Mouse (Mus musculus): ENCODE data around the gene Mylk3. TPM values are rescaled to one million over a fixed set of nuclear protein-coding genes. Genes with fewer than 3 reads are reported as not detected.

Gene Mylk3
- polyA plus RNA-seq, 1 experiment from 2014 or later = 0.82 TPM

DNA sequence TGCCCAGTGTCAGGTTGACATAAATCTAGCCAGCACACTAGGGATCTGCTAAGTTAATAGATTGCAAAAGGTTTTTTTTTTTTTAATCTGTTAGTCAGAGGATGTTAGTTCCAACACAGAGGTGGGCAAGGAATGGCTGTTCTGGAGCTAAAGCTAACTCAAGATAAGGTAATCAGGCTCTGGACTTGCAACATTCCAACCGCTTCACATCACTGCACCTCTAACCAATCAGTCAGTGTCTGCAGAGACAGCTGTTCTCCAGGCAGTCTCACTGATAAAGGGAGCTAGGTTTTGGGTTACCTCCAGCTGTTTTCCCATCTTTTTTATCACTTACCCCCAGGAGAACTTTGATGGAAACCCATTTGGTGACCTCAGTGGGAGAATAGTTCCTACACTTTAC, 5.3 kb upstream of the Mylk3 start:
- DNase-seq (no peak), ATAC-seq (ENCODE audit: insufficient read depth) (no peak)
- H3K4me2 ChIP-seq = no peak overlapping the region
- H3K4me3 ChIP-seq (ENCODE audit: low read depth, low read length) = no peak overlapping the region
- no peak overlapping the region for H3K27ac ChIP-seq (ENCODE audit: low read depth)
- TF ChIP-seq CTCF (IDR thresholded peaks at IDR 0.05; ENCODE audit: low read depth) = no peak
- no peaks in the 10 kb centered on the region for H3K4me1 ChIP-seq (ENCODE audit: insufficient read depth)
- H3K36me3 ChIP-seq (ENCODE audit: insufficient read depth) = no peaks in the 10 kb centered on the region
- H3K27me3 ChIP-seq (ENCODE audit: insufficient read depth, low read length) = no peaks in the 10 kb centered on the region
- no peaks in the 10 kb centered on the region for H3K9me3 ChIP-seq (ENCODE audit: low read depth, low read length)
- WGBS = 35% methylated on average over 1 of the region's 1 CpGs
- no peak overlapping the region for H3K9ac ChIP-seq

DNA sequence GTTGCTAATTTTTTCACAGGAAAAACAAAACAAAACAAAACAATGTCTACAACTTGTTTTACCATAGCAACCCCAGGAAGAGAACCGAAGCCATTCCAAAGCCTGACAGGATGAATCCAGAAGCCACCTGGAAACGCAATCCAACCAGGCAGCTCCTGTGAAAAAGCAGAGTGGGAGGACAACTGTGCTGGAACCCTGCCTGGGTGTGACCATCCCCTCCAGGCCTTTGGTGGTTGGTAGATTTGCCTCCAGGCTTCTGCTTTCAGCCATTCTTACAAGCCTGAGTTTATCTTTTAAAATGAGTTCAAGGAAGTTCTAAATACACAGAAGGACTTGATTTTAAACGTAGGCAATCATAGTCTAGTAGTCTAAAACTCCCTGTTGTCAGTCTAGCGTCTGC, 4.2 kb downstream of the Mylk3 start:
- 0 out of 2 replicates have a peak overlapping the region, but pooled peaks have one; percentile 2 for H3K4me2 ChIP-seq
- no peak for TF ChIP-seq CTCF (IDR thresholded peaks at IDR 0.05; ENCODE audit: low read depth)
- no peaks in the 10 kb centered on the region for H3K27me3 ChIP-seq (ENCODE audit: insufficient read depth, low read length)
- peaks cover 17% of the 10 kb centered on the region for H3K4me1 ChIP-seq (ENCODE audit: insufficient read depth)
- H3K9me3 ChIP-seq (ENCODE audit: low read depth, low read length) = no peaks in the 10 kb centered on the region
- 55% methylated on average over 4 of the region's 4 CpGs for WGBS
- no peak overlapping the region for H3K9ac ChIP-seq
- no peaks in the 10 kb centered on the region for H3K36me3 ChIP-seq (ENCODE audit: insufficient read depth)
- no peak for ATAC-seq (ENCODE audit: insufficient read depth)
- H3K27ac ChIP-seq (ENCODE audit: low read depth) = peak overlapping the region; percentile 55
- DNase-seq = no peak
- no peak overlapping the region for H3K4me3 ChIP-seq (ENCODE audit: low read depth, low read length)

DNA sequence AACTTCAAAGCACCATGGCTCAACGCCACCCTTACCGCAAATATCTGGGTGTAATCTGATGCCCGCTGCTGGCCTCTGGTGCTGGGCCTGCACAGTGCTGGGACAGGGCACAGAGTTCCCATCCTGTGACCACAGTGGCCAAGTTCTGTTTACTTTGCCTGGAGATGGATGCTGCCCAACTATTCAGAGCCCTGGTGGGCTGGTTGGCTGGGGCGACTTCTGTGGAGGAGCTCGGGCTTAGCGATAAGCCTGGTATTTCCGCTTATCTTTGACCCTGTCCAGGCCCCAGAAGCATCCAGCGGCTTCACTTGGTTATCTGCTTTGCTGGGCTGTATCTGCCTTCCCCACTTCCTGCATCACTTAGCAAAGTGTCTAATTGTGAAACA, 5.3 kb downstream of the Mylk3 start:
- Histone ChIP-seq H3K4me3 (ENCODE audit: low read depth, low read length) (no peak overlapping the region), H3K36me3 (ENCODE audit: insufficient read depth) (no peaks in the 10 kb centered on the region), H3K9me3 (ENCODE audit: low read depth, low read length) (no peaks in the 10 kb centered on the region), H3K27me3 (ENCODE audit: insufficient read depth, low read length) (no peaks in the 10 kb centered on the region), H3K27ac (ENCODE audit: low read depth) (peak overlapping the region; percentile 55), H3K4me1 (ENCODE audit: insufficient read depth) (peaks cover 17% of the 10 kb centered on the region), H3K4me2 (peak overlapping the region; percentile 20), H3K9ac (no peak overlapping the region)
- ATAC-seq (ENCODE audit: insufficient read depth) (peak; percentile 73), DNase-seq (peak; percentile 42)
- no peak for TF ChIP-seq CTCF (IDR thresholded peaks at IDR 0.05; ENCODE audit: low read depth)
- 10% methylated on average over 8 of the region's 8 CpGs for WGBS

DNA sequence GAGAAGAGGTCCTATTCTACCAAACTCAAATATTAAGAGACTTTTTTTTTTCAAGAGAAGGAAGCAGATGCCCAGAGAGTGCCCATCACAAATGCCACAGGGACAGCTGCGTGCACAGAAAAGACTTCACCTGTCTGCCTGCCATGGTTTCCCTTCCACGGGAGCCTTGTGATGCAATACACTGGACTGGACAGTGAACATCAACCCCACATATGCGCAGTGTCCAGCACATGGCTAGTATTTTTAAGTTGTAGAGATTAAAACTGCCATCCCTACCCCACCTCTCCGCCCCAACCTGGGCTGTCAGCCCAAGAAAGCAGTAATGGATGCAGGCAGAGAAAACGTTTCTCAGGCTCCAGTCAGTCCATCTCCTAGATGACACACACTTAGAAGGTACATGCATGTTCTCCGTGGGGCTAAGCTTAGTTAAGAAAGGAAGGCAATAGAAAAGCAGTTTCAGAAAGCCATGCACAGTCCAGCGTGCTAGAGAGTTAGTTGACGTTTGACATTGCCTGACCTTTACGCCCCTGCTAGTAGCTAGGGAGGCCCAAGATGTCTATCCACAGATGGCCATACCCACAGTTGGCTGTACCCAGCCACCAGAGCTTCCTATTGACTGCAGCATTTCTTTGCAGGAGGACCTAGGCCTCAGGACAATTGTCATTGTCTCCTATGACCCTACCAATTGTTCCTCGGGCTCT, 5.9 kb downstream of the Mylk3 start:
- no peak overlapping the region for H3K9ac ChIP-seq
- no peaks in the 10 kb centered on the region for H3K27me3 ChIP-seq (ENCODE audit: insufficient read depth, low read length)
- H3K4me2 ChIP-seq = peak overlapping the region; percentile 20
- TF ChIP-seq CTCF (IDR thresholded peaks at IDR 0.05; ENCODE audit: low read depth) = no peak
- H3K4me3 ChIP-seq (ENCODE audit: low read depth, low read length) = no peak overlapping the region
- 55% methylated on average over 10 of the region's 10 CpGs for WGBS
- DNase-seq (no peak), ATAC-seq (ENCODE audit: insufficient read depth) (no peak)
- peak overlapping the region; percentile 55 for H3K27ac ChIP-seq (ENCODE audit: low read depth)
- peaks cover 17% of the 10 kb centered on the region for H3K4me1 ChIP-seq (ENCODE audit: insufficient read depth)
- no peaks in the 10 kb centered on the region for H3K36me3 ChIP-seq (ENCODE audit: insufficient read depth)
- H3K9me3 ChIP-seq (ENCODE audit: low read depth, low read length) = no peaks in the 10 kb centered on the region

DNA sequence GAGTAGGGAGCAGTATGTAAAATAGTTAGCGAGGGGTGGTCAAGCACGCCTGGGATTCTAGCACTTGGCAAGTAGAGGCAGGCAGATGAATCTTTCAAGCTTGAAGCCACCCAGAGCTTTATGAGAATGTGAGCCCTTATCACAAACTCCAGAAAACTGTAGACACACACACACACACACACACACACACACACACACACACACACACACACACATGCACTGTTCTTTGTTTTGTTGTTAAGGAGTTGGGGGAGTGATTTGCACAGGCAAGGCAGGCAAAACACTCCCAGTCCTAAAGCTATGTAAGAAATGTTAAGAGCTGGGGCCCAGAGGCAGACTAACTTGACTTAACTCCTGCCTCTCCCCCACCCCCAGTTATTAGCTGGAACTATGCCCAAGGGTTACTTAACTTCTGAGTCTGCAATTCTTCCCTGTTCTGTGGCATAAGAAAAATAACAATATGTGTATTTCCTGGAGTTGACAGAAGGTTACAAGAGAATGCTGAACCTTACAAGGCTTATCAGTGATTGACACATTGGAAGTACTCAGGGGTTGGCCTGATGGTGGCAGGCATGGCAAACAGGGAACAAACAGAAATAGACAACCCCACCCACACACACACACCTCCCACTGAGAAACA, 6.9 kb downstream of the Mylk3 start:
- DNase-seq (peak; percentile 85), ATAC-seq (ENCODE audit: insufficient read depth) (peak; percentile 86)
- WGBS = 28% methylated on average over 2 of the region's 2 CpGs
- Histone ChIP-seq H3K36me3 (ENCODE audit: insufficient read depth) (no peaks in the 10 kb centered on the region), H3K4me1 (ENCODE audit: insufficient read depth) (peaks cover 20% of the 10 kb centered on the region), H3K4me2 (peak overlapping the region; percentile 36), H3K27me3 (ENCODE audit: insufficient read depth, low read length) (no peaks in the 10 kb centered on the region), H3K9me3 (ENCODE audit: low read depth, low read length) (no peaks in the 10 kb centered on the region), H3K9ac (no peak overlapping the region; the same call in 1 of the 2 replicates), H3K4me3 (ENCODE audit: low read depth, low read length) (no peak overlapping the region), H3K27ac (ENCODE audit: low read depth) (peak overlapping the region; percentile 55)
- TF ChIP-seq CTCF (IDR thresholded peaks at IDR 0.05; ENCODE audit: low read depth) = no peak

DNA sequence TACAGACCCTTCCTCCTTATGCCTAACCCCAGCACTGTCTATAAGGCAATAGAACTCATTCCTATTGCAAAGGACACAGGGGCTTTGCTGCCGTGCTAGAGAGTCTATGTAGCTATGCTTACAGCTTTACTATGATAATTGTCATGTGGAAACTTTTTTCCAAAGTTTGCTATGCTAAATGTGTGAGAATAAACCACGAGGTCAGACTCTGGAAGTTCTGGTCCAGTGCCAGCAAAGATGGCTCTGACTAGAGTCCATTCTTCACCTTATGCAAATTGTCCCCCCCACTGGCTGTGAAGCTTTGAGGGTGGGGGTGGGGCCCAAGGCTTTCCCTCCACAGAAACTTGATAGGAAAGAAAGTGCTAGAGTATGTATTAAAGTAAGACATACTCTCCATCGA, 9.6 kb downstream of the Mylk3 start:
- TF ChIP-seq CTCF (IDR thresholded peaks at IDR 0.05; ENCODE audit: low read depth) = no peak
- 38% methylated on average over 3 of the region's 3 CpGs for WGBS
- Histone ChIP-seq H3K9ac (no peak overlapping the region), H3K4me3 (ENCODE audit: low read depth, low read length) (no peak overlapping the region), H3K9me3 (ENCODE audit: low read depth, low read length) (no peaks in the 10 kb centered on the region), H3K27ac (ENCODE audit: low read depth) (no peak overlapping the region), H3K4me1 (ENCODE audit: insufficient read depth) (peaks cover 26% of the 10 kb centered on the region), H3K36me3 (ENCODE audit: insufficient read depth) (no peaks in the 10 kb centered on the region), H3K27me3 (ENCODE audit: insufficient read depth, low read length) (no peaks in the 10 kb centered on the region), H3K4me2 (no peak overlapping the region)
- ATAC-seq (ENCODE audit: insufficient read depth) (no peak), DNase-seq (peak; percentile 53)

DNA sequence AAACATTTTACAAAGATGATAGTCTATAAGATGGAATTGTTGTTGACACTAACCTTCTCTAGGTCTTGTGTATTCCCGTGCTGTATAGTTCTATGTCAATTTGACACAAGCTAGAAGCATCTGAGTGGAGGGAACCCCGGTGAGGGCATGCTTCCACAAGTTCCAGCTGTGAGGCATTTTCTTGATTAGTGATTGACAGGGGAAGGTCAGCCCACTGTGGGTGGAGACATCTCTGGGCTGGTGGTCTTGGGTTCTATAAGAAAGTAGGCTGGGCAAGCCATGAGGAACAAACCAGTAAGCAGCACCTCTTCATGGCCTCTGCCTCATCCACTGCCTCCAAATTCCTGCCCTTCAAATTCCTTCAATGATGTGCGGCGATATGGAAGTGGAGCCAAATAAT, 11.9 kb downstream of the Mylk3 start:
- peak; percentile 31 for DNase-seq
- no peaks in the 10 kb centered on the region for H3K36me3 ChIP-seq (ENCODE audit: insufficient read depth)
- no peak overlapping the region for H3K4me2 ChIP-seq
- no peak overlapping the region for H3K4me3 ChIP-seq (ENCODE audit: low read depth, low read length)
- 0 out of 2 replicates have a peak, but pooled peaks have one; percentile 22 for ATAC-seq (ENCODE audit: insufficient read depth)
- no peaks in the 10 kb centered on the region for H3K27me3 ChIP-seq (ENCODE audit: insufficient read depth, low read length)
- no peaks in the 10 kb centered on the region for H3K9me3 ChIP-seq (ENCODE audit: low read depth, low read length)
- peaks cover 16% of the 10 kb centered on the region for H3K4me1 ChIP-seq (ENCODE audit: insufficient read depth)
- no peak for TF ChIP-seq CTCF (IDR thresholded peaks at IDR 0.05; ENCODE audit: low read depth)
- H3K27ac ChIP-seq (ENCODE audit: low read depth) = no peak overlapping the region
- no peak overlapping the region for H3K9ac ChIP-seq
- 25% methylated on average over 4 of the region's 4 CpGs for WGBS
